Mouse (Mus musculus): Measurements from ENCODE around the gene Txnip.
"Not testable (repeated sequence)": the region's sequence is repeated elsewhere in the genome, so short reads cannot be mapped to it uniquely, and the experiment has no call there.

Txnip gene

GRCm38 (mm10) chr3:96557694-96558093 is at the start of gene Txnip:
Gene Txnip, plus strand, starts transcription at chr3:96557957.
- in situ Hi-C loops (cut with MboI, MseI): no loop called here

- in situ Hi-C loops (cut with MboI, MseI): not testable (repeated sequence)
Measured at GRCm38 (mm10) chr3:96507966-96508365, 49.8 kb upstream of the Txnip start.

GRCm38 (mm10) chr3:96520171-96520570 is 37.6 kb upstream of the Txnip start:
- in situ Hi-C loops (cut with MboI, MseI): no loop called here

- in situ Hi-C loops (cut with MboI, MseI): no loop called here
Measured at GRCm38 (mm10) chr3:96522149-96522548, 35.6 kb upstream of the Txnip start.

GRCm38 (mm10) chr3:96524028-96524810 is 33.5 kb upstream of the Txnip start:
- in situ Hi-C loops (cut with MboI, MseI): no loop called here

GRCm38 (mm10) chr3:96524914-96525313 is 32.8 kb upstream of the Txnip start, which contains the start of gene Hfe2:
Gene Hfe2, plus strand, starts transcription at chr3:96525172.
- in situ Hi-C loops (cut with MboI, MseI): no loop called here

- in situ Hi-C loops (cut with MboI, MseI): no loop called here
Measured at GRCm38 (mm10) chr3:96526013-96526762, 31.6 kb upstream of the Txnip start.

- in situ Hi-C loops (cut with MboI, MseI): no loop called here
Measured at GRCm38 (mm10) chr3:96526864-96527542, 30.8 kb upstream of the Txnip start.

- in situ Hi-C loops (cut with MboI, MseI): no loop called here
Measured at GRCm38 (mm10) chr3:96528506-96528905, 29.3 kb upstream of the Txnip start.

GRCm38 (mm10) chr3:96532050-96532449 is 25.7 kb upstream of the Txnip start:
- in situ Hi-C loops (cut with MboI, MseI): loop anchor here (5.0 kb wide), 1 partner anchor 125 kb away; no protein-coding TSS in a partner anchor

- in situ Hi-C loops (cut with MboI, MseI): loop anchor here (5.0 kb wide), 1 partner anchor 123 kb away; no protein-coding TSS in a partner anchor
Measured at GRCm38 (mm10) chr3:96534300-96534699, 23.5 kb upstream of the Txnip start.

- in situ Hi-C loops (cut with MboI, MseI): no loop called here
Measured at GRCm38 (mm10) chr3:96539316-96539715, 18.4 kb upstream of the Txnip start.

- in situ Hi-C loops (cut with MboI, MseI): loop anchor here (5.0 kb wide), 1 partner anchor 42 kb away; no protein-coding TSS in a partner anchor
Measured at GRCm38 (mm10) chr3:96540740-96541139, 17.0 kb upstream of the Txnip start.

- in situ Hi-C loops (cut with MboI, MseI): loop anchor here (5.0 kb wide), 1 partner anchor 41 kb away; no protein-coding TSS in a partner anchor
Measured at GRCm38 (mm10) chr3:96541328-96542078, 16.3 kb upstream of the Txnip start.

- in situ Hi-C loops (cut with MboI, MseI): loop anchor here (5.0 kb wide), 1 partner anchor 40 kb away; no protein-coding TSS in a partner anchor
Measured at GRCm38 (mm10) chr3:96542554-96542953, 15.2 kb upstream of the Txnip start.

GRCm38 (mm10) chr3:96543345-96543744 is 14.4 kb upstream of the Txnip start:
- in situ Hi-C loops (cut with MboI, MseI): loop anchor here (5.0 kb wide), 1 partner anchor 39 kb away; no protein-coding TSS in a partner anchor

- in situ Hi-C loops (cut with MboI, MseI): no loop called here
Measured at GRCm38 (mm10) chr3:96545565-96545964, 12.2 kb upstream of the Txnip start.

GRCm38 (mm10) chr3:96546880-96547279 is 10.9 kb upstream of the Txnip start:
- in situ Hi-C loops (cut with MboI, MseI): no loop called here

- in situ Hi-C loops (cut with MboI, MseI): no loop called here
Measured at GRCm38 (mm10) chr3:96547389-96547960, 10.3 kb upstream of the Txnip start.

GRCm38 (mm10) chr3:96548824-96549223 is 8.9 kb upstream of the Txnip start:
- in situ Hi-C loops (cut with MboI, MseI): no loop called here

GRCm38 (mm10) chr3:96549346-96549745 is 8.4 kb upstream of the Txnip start:
- in situ Hi-C loops (cut with MboI, MseI): no loop called here
